Mouse (Mus musculus) limb, embryonic 11.5 days (tissue): ENCODE data around the gene Slc7a5. TPM values are rescaled to one million over a fixed set of nuclear protein-coding genes. Genes with fewer than 3 reads are reported as not detected.

Source experiments
- ATAC-seq: fragments of 200-750 bp; cut with Nextera tagmentation; 2 replicates; pipeline ENCODE4 v1.8.0; 2017; ENCODE audit warnings: low read depth; ENCODE audit not compliant: insufficient number of reproducible peaks, low FRiP score, low TSS enrichment
- DNase-seq: peaks from one replicate; pipeline ENCODE4 v3.0.0-alpha.2; 2015; ENCODE audit warnings: low spot score
- H3K27ac ChIP-seq: fragments of 300-500 bp; sonication (generic); replicated peaks from 2 replicates; pipeline ENCODE4 v1.5.1; 2014; ENCODE audit warnings: low read depth, mild to moderate bottlenecking, low read length
- H3K27me3 ChIP-seq: fragments of 300-500 bp; sonication (generic); 2 replicates; pipeline ENCODE4 v1.6.1; 2014; ENCODE audit warnings: mild to moderate bottlenecking, low read length, mixed read lengths; ENCODE audit not compliant: control insufficient read depth, insufficient read depth
- H3K36me3 ChIP-seq: fragments of 300-500 bp; sonication (generic); 2 replicates; pipeline ENCODE4 v1.6.1; 2014; ENCODE audit warnings: mild to moderate bottlenecking, low read length, moderate library complexity, mixed read lengths; ENCODE audit not compliant: control insufficient read depth, insufficient read depth
- H3K4me1 ChIP-seq: fragments of 300-500 bp; sonication (generic); 2 replicates; pipeline ENCODE4 v1.6.1; 2014; ENCODE audit warnings: low read length, mixed read lengths; ENCODE audit not compliant: control insufficient read depth, insufficient read depth
- H3K4me2 ChIP-seq: fragments of 300-500 bp; sonication (generic); 2 replicates; pipeline ENCODE4 v1.6.1; 2014; ENCODE audit warnings: low read depth, mild to moderate bottlenecking, moderate library complexity; ENCODE audit not compliant: severe bottlenecking
- H3K4me3 ChIP-seq: fragments of 300-500 bp; sonication (generic); 2 replicates; pipeline ENCODE4 v1.5.1; 2014; ENCODE audit warnings: low read depth, low read length
- H3K9ac ChIP-seq: fragments of 300-500 bp; sonication (generic); 2 replicates; pipeline ENCODE4 v1.6.1; 2014; ENCODE audit warnings: mild to moderate bottlenecking, low read length
- H3K9me3 ChIP-seq: fragments of 300-500 bp; sonication (generic); 2 replicates; pipeline ENCODE4 v1.6.1; 2016; ENCODE audit warnings: low read length; ENCODE audit not compliant: control insufficient read depth
- WGBS: fragments of 180-500 bp; shearing (Covaris S2); extraction: QIAGEN DNeasy Blood & Tissue Kit; methylation state at CpG from one replicate; pipeline ENCODE4 v1.1.7; 2014; 5-methylcytosine and 5-hydroxymethylcytosine counted together
- polyA plus RNA-seq: library from polyadenylated mRNA; unstranded; fragments of >200 nt; fragmentation: Nextera tagmentation; extraction: Ambion mirVana; gene quantifications from 2 replicates; pipeline ENCODE4 v1.2.1, GENCODE M21; 2014

The Slc7a5 gene
- polyA plus RNA-seq, 1 experiment from 2014 or later: 15.2 TPM

DNA sequence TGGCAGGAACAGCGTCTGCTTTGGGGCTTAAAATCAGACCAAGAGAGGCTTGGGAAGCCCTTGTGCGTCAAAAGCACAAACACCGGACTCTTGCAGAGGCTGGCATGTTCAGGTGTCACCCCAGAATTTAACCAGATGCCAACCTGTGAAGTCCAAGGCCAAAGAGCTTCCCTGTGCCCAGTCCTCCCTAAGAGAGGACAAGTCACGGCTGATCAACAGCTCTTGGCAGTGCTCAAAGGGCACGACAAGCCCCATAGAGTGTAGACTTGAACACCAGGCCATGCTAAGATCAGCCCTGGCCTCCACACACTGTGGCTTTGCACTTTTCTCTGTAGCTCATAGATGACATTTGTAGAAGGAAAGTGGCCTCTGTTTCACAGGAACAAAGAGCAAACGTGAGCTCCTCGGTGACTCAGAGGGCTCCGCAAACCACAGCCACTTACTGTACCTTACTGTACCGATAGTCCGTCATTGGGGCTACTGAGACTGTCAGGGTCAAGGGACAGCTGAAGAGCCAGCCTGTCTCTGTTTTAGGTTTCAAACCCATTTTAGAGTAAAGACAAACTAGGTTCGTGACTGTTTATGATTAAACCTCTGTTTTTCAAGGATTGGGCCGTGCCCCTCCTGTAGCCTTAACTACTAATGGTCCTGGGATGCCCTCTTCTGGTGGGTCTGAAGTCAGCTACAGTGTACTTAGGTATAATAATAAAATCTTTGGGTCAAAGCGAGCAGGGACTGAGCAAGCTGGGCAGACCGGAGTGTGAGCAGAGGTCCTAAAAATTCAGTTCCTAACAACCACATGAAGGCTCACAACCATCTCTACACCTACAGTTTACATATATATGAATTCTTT, 25.4 kb upstream of the Slc7a5 start:
- Histone ChIP-seq H3K4me2 (no peak overlapping the region), H3K4me1 (no peaks in the 10 kb centered on the region), H3K27me3 (no peaks in the 10 kb centered on the region), H3K4me3 (no peak overlapping the region), H3K27ac (no peak overlapping the region), H3K9me3 (no peaks in the 10 kb centered on the region), H3K9ac (no peak overlapping the region), H3K36me3 (no peaks in the 10 kb centered on the region)
- ATAC-seq (no peak), DNase-seq (no peak)
- WGBS: 86% methylated on average over 14 of the region's 14 CpGs

DNA sequence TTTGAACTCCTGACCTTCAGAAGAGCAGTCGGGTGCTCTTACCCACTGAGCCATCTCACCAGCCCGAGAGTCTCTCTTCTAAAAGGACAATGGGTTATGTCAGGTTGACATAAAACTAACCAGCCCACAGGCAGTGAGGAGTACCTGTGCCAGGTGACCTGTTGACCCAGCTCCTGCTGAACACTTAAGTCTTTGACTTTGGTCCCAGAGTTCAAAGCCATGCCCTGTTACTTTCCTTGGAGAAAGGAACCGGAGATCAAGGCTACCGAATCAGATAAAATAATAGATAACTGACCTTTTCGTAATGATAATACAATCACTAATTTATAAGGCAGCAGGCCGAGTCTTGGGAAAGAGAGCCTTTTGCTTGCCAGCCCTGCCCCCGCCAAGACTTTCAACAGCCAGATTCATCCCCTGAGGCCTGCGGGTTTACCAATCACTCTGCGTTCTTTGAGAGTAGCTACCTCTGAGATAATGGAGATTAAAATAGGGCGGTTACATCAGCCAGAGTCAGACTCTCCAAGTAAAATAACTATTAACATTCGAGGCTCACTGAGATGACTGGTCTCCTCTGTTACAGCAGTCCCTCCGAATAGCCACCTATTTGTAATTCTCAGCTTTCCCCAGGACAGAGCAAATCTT, 24.7 kb upstream of the Slc7a5 start:
- H3K27me3 ChIP-seq: no peaks in the 10 kb centered on the region
- DNase-seq (no peak), ATAC-seq (no peak)
- no peak overlapping the region for H3K27ac ChIP-seq
- no peak overlapping the region for H3K4me3 ChIP-seq
- no peak overlapping the region for H3K4me2 ChIP-seq
- WGBS: 85% methylated on average over 12 of the region's 12 CpGs
- no peaks in the 10 kb centered on the region for H3K9me3 ChIP-seq
- H3K9ac ChIP-seq: no peak overlapping the region
- no peaks in the 10 kb centered on the region for H3K36me3 ChIP-seq
- H3K4me1 ChIP-seq: no peaks in the 10 kb centered on the region

DNA sequence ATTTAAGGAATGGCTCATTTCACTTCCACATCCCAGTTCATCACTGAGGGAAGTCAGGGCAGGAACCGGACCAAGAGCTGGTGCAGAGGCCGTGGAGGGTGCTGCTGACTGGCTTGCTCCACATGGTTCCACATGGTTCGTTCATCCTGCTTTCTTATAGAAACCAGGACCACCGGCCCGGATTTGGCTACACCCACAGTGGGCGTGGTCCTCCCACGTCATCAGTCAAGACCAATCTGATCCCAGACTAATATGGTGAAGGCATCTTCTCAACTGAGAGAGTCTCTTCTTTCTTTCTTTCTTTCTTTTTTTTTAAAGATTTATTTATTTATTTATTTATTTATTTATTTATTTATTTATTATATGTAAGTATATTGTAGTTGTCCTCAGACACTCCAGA, 24.1 kb upstream of the Slc7a5 start:
- no peak for ATAC-seq
- no peaks in the 10 kb centered on the region for H3K27me3 ChIP-seq
- WGBS: 89% methylated on average over 7 of the region's 7 CpGs
- no peak overlapping the region for H3K9ac ChIP-seq
- no peak overlapping the region for H3K4me2 ChIP-seq
- H3K9me3 ChIP-seq: no peaks in the 10 kb centered on the region
- no peak overlapping the region for H3K4me3 ChIP-seq
- no peaks in the 10 kb centered on the region for H3K36me3 ChIP-seq
- no peak overlapping the region for H3K27ac ChIP-seq
- no peaks in the 10 kb centered on the region for H3K4me1 ChIP-seq
- no peak for DNase-seq

DNA sequence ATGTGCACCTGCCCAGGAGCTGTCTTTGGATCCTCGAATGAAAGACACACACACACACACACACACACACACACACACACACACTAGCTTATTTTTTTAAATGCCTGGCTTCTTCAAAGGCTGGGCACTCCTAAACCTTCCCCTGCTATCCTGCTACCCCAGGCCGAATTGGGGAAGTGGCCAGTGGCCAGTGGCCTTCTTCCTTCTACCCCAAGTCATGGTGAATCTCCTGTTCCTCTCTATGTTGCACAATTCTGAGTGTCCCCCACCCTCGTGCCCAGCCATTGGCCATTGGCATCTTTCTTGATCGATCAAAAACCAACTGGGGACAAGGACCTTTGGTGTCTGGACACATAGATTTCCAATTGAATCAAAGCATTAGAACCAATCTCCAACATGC, 22.6 kb upstream of the Slc7a5 start:
- 92% methylated on average over 4 of the region's 4 CpGs for WGBS
- Histone ChIP-seq H3K27me3 (no peaks in the 10 kb centered on the region), H3K4me2 (no peak overlapping the region), H3K4me3 (no peak overlapping the region), H3K9ac (no peak overlapping the region), H3K9me3 (no peaks in the 10 kb centered on the region), H3K27ac (no peak overlapping the region), H3K4me1 (no peaks in the 10 kb centered on the region), H3K36me3 (no peaks in the 10 kb centered on the region)
- DNase-seq (no peak), ATAC-seq (no peak)

DNA sequence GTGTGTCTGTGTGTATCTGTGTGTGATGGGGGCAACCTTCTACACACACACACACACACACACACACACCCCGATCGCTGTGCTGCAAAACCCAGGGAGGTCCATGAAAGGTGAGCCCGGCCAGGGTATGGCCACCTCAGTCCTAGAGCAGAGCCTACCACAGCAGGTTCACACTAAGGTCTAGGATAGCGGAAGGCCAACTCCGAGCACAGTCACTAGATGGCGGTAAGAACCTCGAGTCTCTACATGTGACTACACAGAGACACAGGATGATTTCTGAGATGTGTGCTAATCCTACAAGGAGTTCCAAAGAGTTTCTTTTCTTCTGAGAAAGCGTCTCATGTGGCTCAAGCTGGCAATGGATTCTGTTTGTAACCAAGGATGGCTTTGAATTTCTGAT, 19.8 kb upstream of the Slc7a5 start:
- Histone ChIP-seq H3K9ac (no peak overlapping the region), H3K9me3 (no peaks in the 10 kb centered on the region), H3K27ac (no peak overlapping the region), H3K4me1 (no peaks in the 10 kb centered on the region), H3K36me3 (no peaks in the 10 kb centered on the region), H3K27me3 (no peaks in the 10 kb centered on the region), H3K4me3 (no peak overlapping the region), H3K4me2 (no peak overlapping the region)
- DNase-seq: peak; percentile 62
- WGBS: 45% methylated on average over 8 of the region's 8 CpGs
- ATAC-seq: no peak

DNA sequence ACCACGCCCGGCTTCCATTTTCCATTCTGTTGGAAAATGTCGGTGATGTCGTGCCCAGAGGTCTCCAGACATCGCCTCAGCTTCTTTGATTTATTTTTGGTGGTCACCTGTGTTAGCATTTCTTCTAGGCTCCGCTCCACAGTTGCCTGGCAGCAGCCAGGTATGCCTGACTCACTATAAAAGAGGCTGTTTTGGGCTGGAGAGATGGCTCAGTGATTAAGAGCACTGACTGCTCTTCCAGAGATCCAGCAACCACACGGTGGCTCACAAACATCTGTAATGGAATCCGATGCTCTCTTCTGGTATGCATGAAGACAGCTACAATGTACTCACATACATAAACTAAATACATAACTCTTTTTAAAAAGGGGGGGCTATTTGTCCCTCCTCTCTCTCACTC, 18.8 kb upstream of the Slc7a5 start:
- H3K4me3 ChIP-seq: no peak overlapping the region
- ATAC-seq: no peak
- 69% methylated on average over 8 of the region's 8 CpGs for WGBS
- H3K9ac ChIP-seq: no peak overlapping the region
- H3K36me3 ChIP-seq: no peaks in the 10 kb centered on the region
- H3K9me3 ChIP-seq: no peaks in the 10 kb centered on the region
- no peaks in the 10 kb centered on the region for H3K4me1 ChIP-seq
- H3K4me2 ChIP-seq: no peak overlapping the region
- H3K27me3 ChIP-seq: no peaks in the 10 kb centered on the region
- no peak for DNase-seq
- no peak overlapping the region for H3K27ac ChIP-seq

DNA sequence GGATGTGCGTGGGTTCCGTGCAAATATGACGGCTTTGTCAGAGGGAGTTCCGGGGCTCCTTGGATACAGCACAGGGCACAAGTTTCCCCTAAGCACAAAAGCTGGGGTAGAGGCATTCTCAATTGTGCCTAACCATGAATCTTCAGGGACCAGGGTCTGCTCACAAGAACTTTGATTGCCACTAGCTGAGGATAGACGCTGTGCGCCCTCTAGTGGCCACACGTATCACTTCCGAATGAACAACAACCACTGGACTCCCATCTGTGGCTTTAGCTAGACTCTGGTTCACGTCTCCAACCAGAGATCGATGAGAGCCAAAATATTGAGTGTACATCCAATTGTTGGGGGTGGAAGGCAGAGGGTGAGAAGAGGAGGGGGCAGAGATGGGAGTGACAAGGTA, 18.1 kb upstream of the Slc7a5 start:
- ATAC-seq: 0 out of 2 replicates have a peak, but pooled peaks have one; percentile 13
- Histone ChIP-seq H3K27ac (no peak overlapping the region), H3K27me3 (no peaks in the 10 kb centered on the region), H3K4me2 (no peak overlapping the region), H3K4me1 (no peaks in the 10 kb centered on the region), H3K9me3 (no peaks in the 10 kb centered on the region), H3K9ac (no peak overlapping the region), H3K36me3 (no peaks in the 10 kb centered on the region), H3K4me3 (no peak overlapping the region)
- DNase-seq: peak; percentile 89
- WGBS: 33% methylated on average over 10 of the region's 10 CpGs

DNA sequence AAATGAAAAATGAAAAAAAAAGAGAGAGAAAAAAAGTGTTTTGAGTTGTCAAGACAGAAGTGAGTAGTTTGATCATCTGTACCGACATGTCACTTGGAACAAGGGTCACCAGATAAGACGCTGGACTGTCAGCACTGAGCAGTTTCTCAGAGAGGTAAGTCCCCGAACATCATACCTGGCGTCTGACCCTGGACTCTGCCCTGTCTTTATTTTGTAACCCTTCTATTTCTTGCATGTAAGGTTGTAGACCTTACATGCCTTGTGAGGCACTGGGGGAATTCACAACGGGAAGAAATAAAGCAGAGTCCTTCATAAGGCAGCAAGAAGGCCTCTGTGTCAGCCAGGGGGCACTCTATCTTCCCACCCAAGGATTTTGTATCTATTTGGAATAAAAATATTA, 17.2 kb upstream of the Slc7a5 start:
- no peaks in the 10 kb centered on the region; the same call in 1 of the 2 replicates for H3K4me1 ChIP-seq

More for the DNA sequence above, 17.2 kb upstream of the Slc7a5 start:
- H3K36me3 ChIP-seq: no peaks in the 10 kb centered on the region
- no peaks in the 10 kb centered on the region for H3K27me3 ChIP-seq
- no peak overlapping the region for H3K4me3 ChIP-seq
- H3K9ac ChIP-seq: no peak overlapping the region
- DNase-seq (no peak), ATAC-seq (no peak)
- WGBS: 87% methylated on average over 5 of the region's 5 CpGs
- no peak overlapping the region for H3K4me2 ChIP-seq
- H3K27ac ChIP-seq: no peak overlapping the region
- H3K9me3 ChIP-seq: no peaks in the 10 kb centered on the region
